Mouse (Mus musculus) G1E (cell line): ENCODE measurements around the gene Mcur1.

ENCODE experiments used
- CTCF ChIP-seq: IDR thresholded peaks from 2 replicates; pipeline ENCODE4 v1.5.1; 2012; ENCODE audit warnings: low read depth, low read length, inconsistent platforms, mixed read lengths
- GATA1 ChIP-seq: IDR thresholded peaks from 2 replicates; pipeline ENCODE4 v1.6.1; 2012; ENCODE audit warnings: borderline replicate concordance, low read length, inconsistent platforms, mixed read lengths
- TAL1 ChIP-seq: conservative IDR thresholded peaks from 2 replicates; pipeline ENCODE4 v1.6.1; 2012; ENCODE audit warnings: low read depth, low read length, inconsistent platforms, mixed read lengths

DNA sequence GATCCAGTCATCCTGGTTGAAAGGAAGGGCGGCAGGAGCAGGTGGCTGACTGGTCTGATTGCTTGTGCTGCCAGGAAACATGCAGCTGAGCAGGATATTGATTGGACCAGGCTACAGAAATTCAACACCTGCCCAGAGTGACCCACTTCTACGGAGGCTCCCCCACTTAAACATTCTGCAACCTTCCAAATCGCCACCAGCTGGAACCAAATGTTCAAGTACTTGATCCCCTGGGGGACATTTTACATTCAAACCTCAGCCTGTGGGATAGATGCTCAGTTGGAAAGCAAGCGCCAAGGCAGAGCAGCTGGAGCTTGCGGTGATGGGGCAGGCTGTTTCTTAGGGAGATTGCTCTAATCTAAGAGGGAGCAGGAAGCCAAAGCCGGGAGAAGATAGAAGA, 43.1 kb downstream of the Mcur1 start:
- no peak for TF ChIP-seq GATA1
- TF ChIP-seq CTCF: no peak
- TF ChIP-seq TAL1: no peak
